Mouse (Mus musculus): ENCODE data around the gene Tbc1d1. TPM values are rescaled to one million over a fixed set of nuclear protein-coding genes. Genes with fewer than 3 reads are reported as not detected.

The Tbc1d1 gene
- total and polyA plus RNA-seq, 3 experiments: 26.0 to 38.6 (median 31.9) TPM

DNA sequence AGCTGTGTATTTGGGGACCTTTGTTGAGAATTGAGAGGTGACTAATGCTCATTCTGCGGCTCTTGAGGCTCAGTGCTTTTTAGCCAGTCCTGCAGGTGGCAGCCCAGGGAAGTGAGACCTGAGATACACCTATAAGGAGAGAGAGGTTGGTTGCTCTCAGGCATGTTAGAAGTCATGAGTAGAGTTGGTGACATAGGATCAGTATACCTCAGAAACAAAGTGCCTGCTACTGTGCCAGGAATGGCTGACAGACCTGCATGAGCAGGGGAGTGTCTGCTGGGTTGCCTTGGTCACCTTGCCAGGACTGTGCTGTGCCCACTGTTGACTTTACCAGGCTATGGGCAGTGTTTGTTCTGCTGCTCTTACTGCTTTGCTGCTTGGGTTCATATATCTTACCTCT, 157.4 kb downstream of the Tbc1d1 start:
- dilution Hi-C loops (cut with MboI; ENCODE audit: extremely low pct_ligation_motif_present, extremely low pct_unique_long_range_greater_than_20kb, low sequenced_read_pairs): no loop called here
- H3K27ac ChIP-seq (ENCODE audit: insufficient read depth, low read depth): no peak overlapping the region
- no peak overlapping the region for H3K4me3 ChIP-seq (replicated peaks in 1 of 3; ENCODE audit: low read depth in 2 of 3, low read length in 2 of 3, poor library complexity in 1 of 3)
- H3K9ac ChIP-seq (ENCODE audit: insufficient read depth, low read depth): no peak overlapping the region
- H3K36me3 ChIP-seq (replicated peaks in 1 of 2; ENCODE audit: control insufficient read depth in 1 of 2, insufficient read depth in 1 of 2, low read length in 1 of 2): peaks cover 27 to 85% of the 10 kb centered on the region in 2 experiments
- H3K79me2 ChIP-seq (replicated peaks; ENCODE audit: control insufficient read depth, extremely low read depth, insufficient read depth, poor library complexity, severe bottlenecking): no peaks in the 10 kb centered on the region; the same call in 1 of the 2 replicates
- peaks cover 0 to 7% of the 10 kb centered on the region in 2 experiments; a peak in 1 of 4 replicates for H3K4me1 ChIP-seq (ENCODE audit: control insufficient read depth in 1 of 2, insufficient read depth in 2 of 2)
- no peaks in the 10 kb centered on the region for H3K27me3 ChIP-seq (replicated peaks)
- H3K9me3 ChIP-seq (replicated peaks; ENCODE audit: low read length): no peaks in the 10 kb centered on the region
- no peak for TF ChIP-seq KAT2A (IDR thresholded peaks at IDR 0.05; ENCODE audit: insufficient replicate concordance, low read length)
- no peak for TF ChIP-seq CHD1 (IDR thresholded peaks at IDR 0.05; ENCODE audit: low read depth, low read length)
- no peak for TF ChIP-seq USF2 (conservative IDR thresholded peaks at IDR 0.05; ENCODE audit: low read depth, low read length)
- TF ChIP-seq MAZ (IDR thresholded peaks at IDR 0.05; ENCODE audit: low read depth, low read length): no peak
- no peak for TF ChIP-seq ZNF384 (IDR thresholded peaks at IDR 0.05; ENCODE audit: low read depth, low read length)
- TF ChIP-seq HCFC1 (IDR thresholded peaks at IDR 0.05; ENCODE audit: low read depth, low read length): no peak
- no peak for TF ChIP-seq E2F4 (IDR thresholded peaks at IDR 0.05; ENCODE audit: insufficient replicate concordance, low read depth, low read length)
- no peak for TF ChIP-seq MXI1 (IDR thresholded peaks at IDR 0.05; ENCODE audit: low read depth, low read length)
- no peak for TF ChIP-seq GABPA (IDR thresholded peaks at IDR 0.05; ENCODE audit: insufficient replicate concordance, low read depth, low read length)
- TF ChIP-seq BHLHE40 (IDR thresholded peaks at IDR 0.05; ENCODE audit: low read depth, low read length): no peak
- TF ChIP-seq TCF12 (IDR thresholded peaks at IDR 0.05; ENCODE audit: low read depth, low read length): no peak
- no peak for TF ChIP-seq JUND (conservative IDR thresholded peaks at IDR 0.05; ENCODE audit: low read depth, low read length)
- TF ChIP-seq CTCF (conservative IDR thresholded peaks at IDR 0.05 in 1 of 2, IDR thresholded peaks at IDR 0.05 in 1 of 2; ENCODE audit: low read depth in 2 of 2, low read length in 2 of 2): no peak
- TF ChIP-seq TBP (conservative IDR thresholded peaks at IDR 0.05; ENCODE audit: low read depth, low read length): no peak
- no peak for TF ChIP-seq POLR2A (IDR thresholded peaks at IDR 0.05; ENCODE audit: low read depth, low read length)
- no peak for TF ChIP-seq POLR2AphosphoS2 (IDR thresholded peaks at IDR 0.05; ENCODE audit: low read depth, low read length)
- TF ChIP-seq MAFK (IDR thresholded peaks at IDR 0.05; ENCODE audit: insufficient replicate concordance, low read length): no peak
- no peak for TF ChIP-seq JUN (IDR thresholded peaks at IDR 0.05; ENCODE audit: insufficient read depth, low read depth, low read length)
- TF ChIP-seq ELF1 (IDR thresholded peaks at IDR 0.05; ENCODE audit: low read depth, low read length): no peak
- H3K4me2 ChIP-seq (ENCODE audit: insufficient read depth, low read depth, poor library complexity, severe bottlenecking): no peak overlapping the region
- in situ Hi-C loops (cut with MboI; ENCODE audit: low pct_ligation_motif_present, low pct_unique_long_range_greater_than_20kb, low sequenced_read_pairs): no loop called here
- no peak for DNase-seq (ENCODE audit: extremely low read depth)

DNA sequence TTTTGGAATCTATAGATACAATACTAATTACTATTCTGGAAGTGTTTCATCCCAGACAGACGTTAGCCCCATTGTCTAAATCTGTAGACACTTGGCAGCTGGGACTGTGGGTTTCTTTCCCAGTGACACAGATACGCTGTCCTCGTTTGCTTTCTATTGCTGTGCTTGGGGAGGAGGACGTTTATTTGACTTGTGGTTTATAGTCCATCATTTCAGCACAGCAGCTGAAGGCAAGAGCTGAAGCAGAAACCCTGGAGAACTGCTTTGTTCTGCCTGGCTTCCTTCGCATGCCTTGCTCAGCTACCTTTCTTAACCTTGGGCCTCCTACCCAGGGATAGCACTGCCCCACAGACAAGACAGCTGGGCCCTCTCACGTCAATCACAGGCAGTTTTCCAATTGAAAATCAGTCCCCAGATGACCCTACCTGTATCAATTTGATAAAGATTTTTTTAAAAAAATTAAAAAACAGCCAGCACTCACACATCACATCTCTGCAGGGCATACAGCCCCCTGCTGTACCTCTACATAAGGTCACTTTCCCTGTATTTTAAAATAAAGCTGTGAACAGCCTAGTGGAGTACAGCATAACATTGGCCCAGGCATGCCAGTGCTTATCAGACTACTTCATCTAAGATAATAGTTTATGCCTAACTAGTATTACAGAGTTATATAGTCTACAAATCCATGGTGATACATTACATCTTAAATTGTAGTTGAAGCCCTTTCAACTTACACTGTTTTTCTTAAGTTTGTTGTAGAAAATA, 158.4 kb downstream of the Tbc1d1 start:
- Histone ChIP-seq H3K36me3 (replicated peaks in 1 of 2; ENCODE audit: control insufficient read depth in 1 of 2, insufficient read depth in 1 of 2, low read length in 1 of 2) (peaks cover 30 to 85% of the 10 kb centered on the region in 2 experiments), H3K9me3 (replicated peaks; ENCODE audit: low read length) (no peaks in the 10 kb centered on the region), H3K27me3 (replicated peaks) (no peaks in the 10 kb centered on the region), H3K79me2 (replicated peaks; ENCODE audit: control insufficient read depth, extremely low read depth, insufficient read depth, poor library complexity, severe bottlenecking) (no peaks in the 10 kb centered on the region; the same call in 1 of the 2 replicates), H3K27ac (ENCODE audit: insufficient read depth, low read depth) (no peak overlapping the region), H3K4me2 (ENCODE audit: insufficient read depth, low read depth, poor library complexity, severe bottlenecking) (no peak overlapping the region), H3K4me1 (ENCODE audit: control insufficient read depth in 1 of 2, insufficient read depth in 2 of 2) (peaks cover 0 to 7% of the 10 kb centered on the region in 2 experiments; a peak in 1 of 4 replicates), H3K9ac (ENCODE audit: insufficient read depth, low read depth) (no peak overlapping the region), H3K4me3 (replicated peaks in 1 of 3; ENCODE audit: low read depth in 2 of 3, low read length in 2 of 3, poor library complexity in 1 of 3) (no peak overlapping the region)
- no peak for DNase-seq (ENCODE audit: extremely low read depth)
- dilution Hi-C loops (cut with MboI; ENCODE audit: extremely low pct_ligation_motif_present, extremely low pct_unique_long_range_greater_than_20kb, low sequenced_read_pairs) (no loop called here), in situ Hi-C loops (cut with MboI; ENCODE audit: low pct_ligation_motif_present, low pct_unique_long_range_greater_than_20kb, low sequenced_read_pairs) (no loop called here)
- no peak for TF ChIP-seq ZC3H11A (IDR thresholded peaks at IDR 0.05; ENCODE audit: low read depth, low read length)
- TF ChIP-seq MXI1 (IDR thresholded peaks at IDR 0.05; ENCODE audit: low read depth, low read length): no peak
- TF ChIP-seq SIN3A (IDR thresholded peaks at IDR 0.05; ENCODE audit: low read length): no peak
- TF ChIP-seq RAD21 (IDR thresholded peaks at IDR 0.05; ENCODE audit: low read depth, low read length): no peak
- no peak for TF ChIP-seq MEF2A (IDR thresholded peaks at IDR 0.05; ENCODE audit: borderline replicate concordance, low read depth, low read length)
- no peak for TF ChIP-seq JUN (IDR thresholded peaks at IDR 0.05; ENCODE audit: insufficient read depth, low read depth, low read length)
- no peak for TF ChIP-seq TBP (conservative IDR thresholded peaks at IDR 0.05; ENCODE audit: low read depth, low read length)
- no peak for TF ChIP-seq NELFE (IDR thresholded peaks at IDR 0.05; ENCODE audit: low read depth, low read length)
- TF ChIP-seq BHLHE40 (IDR thresholded peaks at IDR 0.05; ENCODE audit: low read depth, low read length): no peak
- TF ChIP-seq PAX5 (IDR thresholded peaks at IDR 0.05; ENCODE audit: low read length): no peak
- TF ChIP-seq GABPA (IDR thresholded peaks at IDR 0.05; ENCODE audit: insufficient replicate concordance, low read depth, low read length): no peak
- no peak for TF ChIP-seq ZKSCAN1 (IDR thresholded peaks at IDR 0.05; ENCODE audit: borderline replicate concordance, low read depth, low read length)
- no peak for TF ChIP-seq NRF1 (IDR thresholded peaks at IDR 0.05; ENCODE audit: low read depth, low read length)
- TF ChIP-seq ELF1 (IDR thresholded peaks at IDR 0.05; ENCODE audit: low read depth, low read length): no peak
- TF ChIP-seq POLR2A (IDR thresholded peaks at IDR 0.05; ENCODE audit: low read depth, low read length): no peak
